8 mouse cellular contexts compared by ENCODE assay signal in the genomic region with DNA sequence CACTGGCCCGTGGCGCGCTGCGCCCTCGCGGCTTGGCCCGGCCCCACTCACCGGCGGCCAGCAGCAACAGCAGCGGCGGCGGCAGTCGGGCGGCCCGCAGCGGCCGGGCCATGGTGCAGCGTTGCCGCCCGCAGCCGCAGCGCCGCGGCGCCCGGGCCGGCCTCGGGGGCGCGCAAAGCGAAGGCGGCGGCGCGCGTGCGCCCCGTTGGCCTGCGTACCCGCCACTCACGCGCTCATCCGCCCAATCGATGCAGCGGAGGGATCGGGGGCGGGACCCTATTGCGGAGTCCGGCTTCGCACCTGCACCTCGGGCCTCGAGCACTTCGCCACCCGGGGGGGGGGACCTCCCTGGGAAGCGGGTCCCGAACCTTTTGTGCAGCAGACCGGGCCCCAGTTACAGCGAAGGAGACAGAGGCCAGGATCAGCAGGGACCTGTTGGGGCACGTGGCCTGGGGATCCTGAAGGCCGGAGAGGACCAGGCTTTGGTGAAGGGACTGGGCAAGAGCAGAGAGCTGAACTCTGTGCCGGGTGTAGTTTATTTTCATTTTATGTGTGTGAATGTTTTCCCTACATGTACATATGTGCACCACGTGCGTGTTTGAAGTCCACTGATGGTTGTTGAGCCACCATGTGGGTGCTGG. TPM values are rescaled to one million over a fixed set of nuclear protein-coding genes. Genes with fewer than 3 reads are reported as not detected.
DNase-seq lines count a peak whose midpoint lies in the region; ATAC-seq and TF ChIP-seq lines count a peak whose summit lies in the region.

A gene (minus strand): TSS at position 177 of the 641 bp plus-strand sequence.

- peaks cover 15% of the 10 kb centered on the region for H3K27me3 ChIP-seq in spleen, adult 2 months (ENCODE audit: control insufficient read depth, insufficient read depth, low read length)
- H3K27me3 ChIP-seq in forebrain, embryonic 11.5 days (ENCODE audit: control insufficient read depth, insufficient read depth, low read length) = peaks cover 2% of the 10 kb centered on the region; the same call in 1 of the 2 replicates
- H3K27me3 ChIP-seq in heart, embryonic 12.5 days (replicated peaks) = peaks cover 25% of the 10 kb centered on the region
- peaks cover 75% of the 10 kb centered on the region for H3K27me3 ChIP-seq in liver, embryonic 12.5 days (replicated peaks)
- H3K27me3 ChIP-seq in neural tube, embryonic 11.5 days (ENCODE audit: control insufficient read depth, insufficient read depth, low read length) = no peaks in the 10 kb centered on the region

- H3K27ac ChIP-seq in spleen, adult 2 months (ENCODE audit: insufficient read depth, low read length) = no peak within 1 kb of the TSS
- H3K27ac ChIP-seq in forebrain, embryonic 11.5 days (ENCODE audit: low read depth, low read length) = peak within 1 kb of the TSS; percentile 50
- no peak within 1 kb of the TSS for H3K27ac ChIP-seq in heart, embryonic 12.5 days (ENCODE audit: poor library complexity, severe bottlenecking)
- no peak within 1 kb of the TSS for H3K27ac ChIP-seq in liver, embryonic 12.5 days
- peak within 1 kb of the TSS; percentile 49 for H3K27ac ChIP-seq in neural tube, embryonic 11.5 days (ENCODE audit: low read depth, low read length)

- H3K9me3 ChIP-seq in forebrain, embryonic 11.5 days (ENCODE audit: control insufficient read depth, low read length) = no peaks in the 10 kb centered on the region
- H3K9me3 ChIP-seq in heart, embryonic 12.5 days (replicated peaks) = no peaks in the 10 kb centered on the region
- no peaks in the 10 kb centered on the region for H3K9me3 ChIP-seq in liver, embryonic 12.5 days (replicated peaks)
- no peaks in the 10 kb centered on the region for H3K9me3 ChIP-seq in neural tube, embryonic 11.5 days (ENCODE audit: control insufficient read depth, low read length)

- TF ChIP-seq POLR2A in spleen, adult 2 months (IDR thresholded peaks at IDR 0.05; ENCODE audit: low read depth, low read length) = no peak

- no peak for DNase-seq in spleen, adult 2 months (ENCODE audit: low read depth in 1 of 2, low spot score in 2 of 2)
- no peak for DNase-seq in spleen, adult 12 weeks (ENCODE audit: low spot score)
- peak; percentile 89 for DNase-seq in forebrain, embryonic 11.5 days (ENCODE audit: low spot score)
- DNase-seq in kidney, postnatal 10 days = peak; percentile 90
- DNase-seq in neural tube, embryonic 11.5 days (ENCODE audit: low spot score) = peak; percentile 89
- DNase-seq in thymus, postnatal 0 days (ENCODE audit: low spot score) = peak; percentile 67

- H3K36me3 ChIP-seq in spleen, adult 2 months (ENCODE audit: control insufficient read depth, insufficient read depth, low read length) = no peaks in the 10 kb centered on the region
- H3K36me3 ChIP-seq in forebrain, embryonic 11.5 days (ENCODE audit: control insufficient read depth, insufficient read depth, low read length) = no peaks in the 10 kb centered on the region
- 0 out of 2 replicates have a peak, but pooled peaks cover 1% of the 10 kb centered on the region for H3K36me3 ChIP-seq in heart, embryonic 12.5 days
- peaks cover 2% of the 10 kb centered on the region; the same call in 1 of the 2 replicates for H3K36me3 ChIP-seq in liver, embryonic 12.5 days
- no peaks in the 10 kb centered on the region for H3K36me3 ChIP-seq in neural tube, embryonic 11.5 days (ENCODE audit: control insufficient read depth, insufficient read depth, low read length)

- 6% methylated on average over 60 of the region's 63 CpGs for WGBS in spleen, adult 2 months
- WGBS in forebrain, embryonic 11.5 days = 6% methylated on average over 62 of the region's 63 CpGs
- WGBS in heart, embryonic 12.5 days = 16% methylated on average over 62 of the region's 63 CpGs
- WGBS in liver, embryonic 12.5 days (ENCODE audit: insufficient replicate concordance) = 6% methylated on average over 58 of the region's 63 CpGs
- 7% methylated on average over 45 of the region's 63 CpGs for WGBS in neural tube, embryonic 11.5 days

- ATAC-seq in forebrain, embryonic 11.5 days (replicated peaks; ENCODE audit: low FRiP score) = peak; percentile 80
- ATAC-seq in heart, embryonic 12.5 days (ENCODE audit: insufficient number of reproducible peaks, low FRiP score) = peak; percentile 58
- ATAC-seq in liver, embryonic 12.5 days = no peak
- peak; percentile 79 for ATAC-seq in neural tube, embryonic 11.5 days (ENCODE audit: insufficient read depth, low FRiP score, low TSS enrichment)

- peaks cover 5% of the 10 kb centered on the region for H3K4me1 ChIP-seq in spleen, adult 2 months (ENCODE audit: control insufficient read depth, insufficient read depth, insufficient read length)
- peaks cover 9% of the 10 kb centered on the region; the same call in 1 of the 2 replicates for H3K4me1 ChIP-seq in forebrain, embryonic 11.5 days (replicated peaks; ENCODE audit: control insufficient read depth, insufficient read depth, low read length)
- peaks cover 15% of the 10 kb centered on the region for H3K4me1 ChIP-seq in heart, embryonic 12.5 days (replicated peaks)
- H3K4me1 ChIP-seq in liver, embryonic 12.5 days = peaks cover 8% of the 10 kb centered on the region
- peaks cover 5% of the 10 kb centered on the region; the same call in 1 of the 2 replicates for H3K4me1 ChIP-seq in neural tube, embryonic 11.5 days (ENCODE audit: control insufficient read depth, insufficient read depth, low read length)

- H3K4me3 ChIP-seq in spleen, adult 2 months (ENCODE audit: extremely low read depth, insufficient read depth, insufficient read length) = peak within 1 kb of the TSS; percentile 33
- H3K4me3 ChIP-seq in forebrain, embryonic 11.5 days (ENCODE audit: low read depth, low read length) = peak within 1 kb of the TSS; percentile 85
- H3K4me3 ChIP-seq in heart, embryonic 12.5 days = peak within 1 kb of the TSS; percentile 81
- peak within 1 kb of the TSS; percentile 60 for H3K4me3 ChIP-seq in liver, embryonic 12.5 days
- H3K4me3 ChIP-seq in neural tube, embryonic 11.5 days (ENCODE audit: low read depth, low read length) = peak within 1 kb of the TSS; percentile 75

- H3K9ac ChIP-seq in forebrain, embryonic 11.5 days (ENCODE audit: low read length) = peak within 1 kb of the TSS; percentile 88
- peak within 1 kb of the TSS; percentile 82 for H3K9ac ChIP-seq in heart, embryonic 12.5 days
- H3K9ac ChIP-seq in liver, embryonic 12.5 days = peak within 1 kb of the TSS; percentile 31; the same call in 1 of the 2 replicates
- H3K9ac ChIP-seq in neural tube, embryonic 11.5 days (ENCODE audit: low read length) = peak within 1 kb of the TSS; percentile 88

- no peak for TF ChIP-seq CTCF in spleen, adult 2 months (IDR thresholded peaks at IDR 0.05; ENCODE audit: extremely low read depth, insufficient read depth, insufficient read length, insufficient replicate concordance)

- peak within 1 kb of the TSS; percentile 81 for H3K4me2 ChIP-seq in forebrain, embryonic 11.5 days (ENCODE audit: low read depth, low read length, severe bottlenecking)
- H3K4me2 ChIP-seq in heart, embryonic 12.5 days = peak within 1 kb of the TSS; percentile 98
- peak within 1 kb of the TSS; percentile 71 for H3K4me2 ChIP-seq in liver, embryonic 12.5 days
- peak within 1 kb of the TSS; percentile 73 for H3K4me2 ChIP-seq in neural tube, embryonic 11.5 days (ENCODE audit: low read depth)

RNA-seq across cellular contexts. Expression of the gene that starts here (rescaled TPM):
- 7.7 and 12.5 TPM in 2 replicates for polyA plus RNA-seq in spleen, adult 2 months (2012; rRNA removed)
- 109 and 115 TPM in 2 replicates for polyA plus RNA-seq in forebrain, embryonic 11.5 days (2014; fragmentation: Nextera tagmentation; extraction: Ambion mirVana)
- polyA plus RNA-seq in heart, embryonic 12.5 days (2016; fragmentation: Nextera tagmentation; extraction: Ambion mirVana) = 44.0 and 50.8 TPM in 2 replicates
- 4.6 and 5.0 TPM in 2 replicates for polyA plus RNA-seq in liver, embryonic 12.5 days (2016; fragmentation: Nextera tagmentation; extraction: Ambion mirVana)
- 129 and 135 TPM in 2 replicates for polyA plus RNA-seq in neural tube, embryonic 11.5 days (2014; fragmentation: Nextera tagmentation; extraction: Ambion mirVana)
- 14.1 and 16.9 TPM in 2 replicates for polyA plus RNA-seq in thymus, postnatal 0 days (2015; fragmentation: Nextera tagmentation; extraction: Ambion mirVana)

Comparison
In these comparisons a context has a peak if more than half of its experiments do, and no peak if none do; other contexts are left out.
1. DNase-seq: peak in forebrain, embryonic 11.5 days (single experiment), kidney, postnatal 10 days (single experiment), neural tube, embryonic 11.5 days (single experiment) and thymus, postnatal 0 days (single experiment); none in spleen, adult 2 months (0 of 2) and spleen, adult 12 weeks (single experiment).
2. H3K27ac ChIP-seq: peak in forebrain, embryonic 11.5 days (single experiment) and neural tube, embryonic 11.5 days (single experiment); none in spleen, adult 2 months (single experiment), heart, embryonic 12.5 days (single experiment) and liver, embryonic 12.5 days (single experiment).
3. H3K4me3 ChIP-seq: peak in every context shown above with its lines; median percentile 85 in forebrain, embryonic 11.5 days; 81 in heart, embryonic 12.5 days; 75 in neural tube, embryonic 11.5 days; 60 in liver, embryonic 12.5 days; 33 in spleen, adult 2 months.
4. H3K9ac ChIP-seq: peak in every context shown above with its lines; median percentile 88 in forebrain, embryonic 11.5 days; 88 in neural tube, embryonic 11.5 days; 82 in heart, embryonic 12.5 days; 31 in liver, embryonic 12.5 days.
5. Peak in every context shown above with its lines, with median percentiles within 50 percentile points of each other: H3K4me2 ChIP-seq.